Mouse (Mus musculus): Measurements from ENCODE around the gene Ets2. TPM values are rescaled to one million over a fixed set of nuclear protein-coding genes. Genes with fewer than 3 reads are reported as not detected.

The Ets2 gene
- polyA plus RNA-seq, 1 experiment from 2014 or later, result 47.9 TPM

DNA sequence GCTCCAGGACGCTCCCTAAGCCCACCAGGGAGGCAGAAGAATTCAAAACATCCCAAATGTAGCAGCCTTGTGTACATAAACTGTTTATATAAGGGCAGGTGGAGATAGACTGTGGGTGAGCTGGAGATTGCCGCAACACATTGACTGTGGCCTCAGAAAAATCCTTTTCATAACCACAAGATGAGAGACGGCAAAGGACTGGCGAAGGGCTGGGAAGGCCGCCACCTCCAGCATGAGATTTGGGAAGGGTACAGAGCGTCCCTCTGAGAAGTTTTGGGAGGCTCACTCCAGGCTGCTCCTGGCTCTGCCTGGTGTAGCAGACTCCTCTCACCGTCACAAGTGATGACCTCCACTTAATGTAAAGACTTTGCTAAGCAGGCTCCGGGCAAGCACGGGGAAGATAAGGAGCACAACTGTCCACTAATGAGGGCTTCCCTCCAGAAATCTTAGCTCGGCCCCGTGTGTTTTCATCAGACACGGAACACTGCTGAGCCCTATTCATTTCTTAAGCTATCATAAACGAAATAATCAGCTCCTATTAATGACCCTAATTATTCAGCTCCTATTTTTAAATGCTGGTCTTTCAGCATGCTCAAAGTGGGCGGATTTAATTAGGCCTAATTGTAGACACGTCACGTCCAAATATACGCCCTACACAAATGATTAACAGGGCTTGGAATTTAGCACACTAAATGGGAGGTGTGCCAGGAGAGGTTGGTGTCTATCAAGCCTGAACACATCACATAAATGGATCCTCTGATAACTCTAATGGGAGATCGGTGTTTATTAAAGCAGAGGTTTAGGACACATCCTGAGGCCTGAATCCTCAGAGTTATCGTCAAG is 33.5 kb upstream of the Ets2 start:
- no peaks in the 10 kb centered on the region for H3K9me3 ChIP-seq (replicated peaks)
- no peak overlapping the region for H3K4me2 ChIP-seq (replicated peaks)
- ATAC-seq (ENCODE audit: low FRiP score), result no peak
- H3K27ac ChIP-seq, result no peak overlapping the region
- H3K9ac ChIP-seq, result no peak overlapping the region
- H3K27me3 ChIP-seq, result no peaks in the 10 kb centered on the region
- 59% methylated on average over 19 of the region's 19 CpGs for whole genome bisulfite sequencing
- H3K4me1 ChIP-seq, result 0 out of 2 replicates have a peak, but pooled peaks cover 3% of the 10 kb centered on the region
- H3K4me3 ChIP-seq, result no peak overlapping the region
- H3K36me3 ChIP-seq, result no peaks in the 10 kb centered on the region

DNA sequence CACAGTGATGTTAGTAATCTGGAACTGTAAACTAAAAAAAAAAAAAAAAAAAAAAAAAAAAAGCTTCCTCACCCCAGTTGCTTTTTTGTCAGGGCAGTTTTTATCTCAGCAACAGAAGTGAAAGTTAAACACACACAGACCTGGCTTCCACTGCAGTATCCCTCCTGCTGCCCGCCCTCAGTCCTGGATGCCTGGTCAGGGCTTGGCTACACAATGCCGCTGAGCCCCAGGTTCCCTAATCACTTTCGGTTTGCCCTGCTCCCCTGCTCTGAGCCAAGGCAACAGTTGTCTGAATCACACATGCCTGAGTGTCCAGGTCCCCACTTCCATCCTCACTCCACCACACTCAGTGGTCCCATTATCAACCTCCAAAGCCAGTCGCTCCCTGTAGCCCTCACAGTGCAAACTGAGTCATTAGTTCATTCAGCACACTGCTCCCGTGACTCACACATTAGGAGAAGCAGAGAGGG is 27.4 kb upstream of the Ets2 start:
- Histone ChIP-seq H3K36me3 (no peaks in the 10 kb centered on the region), H3K9me3 (replicated peaks) (no peaks in the 10 kb centered on the region), H3K27ac (no peak overlapping the region), H3K4me3 (no peak overlapping the region), H3K27me3 (no peaks in the 10 kb centered on the region), H3K4me1 (no peaks in the 10 kb centered on the region), H3K9ac (no peak overlapping the region), H3K4me2 (replicated peaks) (no peak overlapping the region)
- 52% methylated on average over 5 of the region's 5 CpGs for WGBS
- ATAC-seq (ENCODE audit: low FRiP score), result no peak

DNA sequence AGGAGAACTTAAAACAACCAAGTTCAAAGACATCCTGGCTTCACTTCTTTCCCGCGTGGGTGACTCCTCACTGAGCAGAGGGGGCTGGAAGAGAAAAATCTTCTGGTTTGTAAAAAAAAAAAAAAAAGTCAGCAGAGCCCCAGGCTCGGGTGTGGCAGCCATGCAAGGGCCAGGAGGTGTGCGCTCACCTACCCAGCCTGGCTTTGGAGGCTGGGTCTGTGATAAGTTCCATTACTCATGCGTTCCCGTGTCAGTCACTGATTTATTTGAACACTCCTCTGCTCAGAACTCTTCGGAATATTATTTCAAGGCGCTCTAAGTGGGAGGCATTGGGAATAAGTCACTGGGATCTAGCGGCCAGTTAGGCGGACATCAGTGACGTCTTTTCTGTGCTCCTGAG is 26.7 kb upstream of the Ets2 start:
- 70% methylated on average over 11 of the region's 11 CpGs for WGBS
- no peak overlapping the region for H3K9ac ChIP-seq
- no peak for ATAC-seq (ENCODE audit: low FRiP score)
- no peak overlapping the region for H3K27ac ChIP-seq
- no peak overlapping the region for H3K4me2 ChIP-seq (replicated peaks)
- H3K27me3 ChIP-seq, result 0 out of 2 replicates have a peak, but pooled peaks cover 2% of the 10 kb centered on the region
- H3K4me3 ChIP-seq, result no peak overlapping the region
- no peaks in the 10 kb centered on the region for H3K9me3 ChIP-seq (replicated peaks)
- H3K4me1 ChIP-seq, result no peaks in the 10 kb centered on the region
- no peaks in the 10 kb centered on the region for H3K36me3 ChIP-seq

DNA sequence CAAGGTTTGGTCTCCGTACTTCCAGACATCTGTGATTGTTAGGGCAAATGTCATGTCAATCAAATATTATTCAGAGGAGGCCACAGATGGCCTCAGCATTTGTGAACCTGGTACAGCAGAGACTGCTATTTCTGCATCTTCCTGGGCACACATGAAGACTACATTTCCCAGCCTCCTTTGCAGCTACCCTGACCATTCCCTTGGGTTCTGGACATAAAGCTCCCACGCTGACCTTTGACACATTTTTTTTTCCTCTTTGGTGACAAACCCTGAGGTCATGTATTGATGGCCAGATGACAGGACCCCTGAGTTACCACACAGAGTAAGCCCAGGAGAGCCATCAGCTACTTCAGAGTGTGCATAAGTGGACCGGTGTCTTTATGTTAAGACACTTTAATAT is 25.2 kb upstream of the Ets2 start:
- H3K27me3 ChIP-seq, result 0 out of 2 replicates have a peak, but pooled peaks cover 2% of the 10 kb centered on the region

DNA sequence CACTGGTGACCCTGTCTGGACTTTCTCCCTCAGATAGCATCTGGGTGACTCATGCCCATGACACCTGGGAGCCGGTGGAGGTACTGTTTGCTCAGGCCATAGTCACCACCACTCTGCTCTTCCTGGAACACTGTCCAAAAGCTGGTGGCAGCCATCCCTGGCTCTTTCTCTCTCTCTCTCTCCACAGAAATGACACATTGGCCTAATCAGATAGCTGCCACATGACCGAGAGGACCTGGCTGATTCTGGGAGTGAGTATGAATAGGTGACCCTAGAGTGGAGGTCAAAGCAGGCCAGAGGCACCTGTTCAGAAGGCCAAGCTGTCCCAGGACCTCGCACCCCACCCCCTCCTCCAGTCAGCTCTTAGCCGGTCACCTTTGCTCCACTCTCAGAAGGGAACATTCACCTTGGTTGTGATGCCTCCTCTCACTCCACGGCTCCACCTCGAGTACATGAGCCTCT is 19.4 kb upstream of the Ets2 start:
- no peak overlapping the region for H3K9ac ChIP-seq
- H3K4me1 ChIP-seq, result peaks cover 5% of the 10 kb centered on the region; the same call in 1 of the 2 replicates
- H3K4me3 ChIP-seq, result no peak overlapping the region
- 0 out of 2 replicates have a peak, but pooled peaks cover 2% of the 10 kb centered on the region for H3K27me3 ChIP-seq
- no peak for ATAC-seq (ENCODE audit: low FRiP score)
- 89% methylated on average over 6 of the region's 6 CpGs for WGBS
- no peaks in the 10 kb centered on the region for H3K9me3 ChIP-seq (replicated peaks)
- no peaks in the 10 kb centered on the region for H3K36me3 ChIP-seq
- H3K27ac ChIP-seq, result no peak overlapping the region
- H3K4me2 ChIP-seq (replicated peaks), result no peak overlapping the region

More for the DNA sequence above, 25.2 kb upstream of the Ets2 start:
- Histone ChIP-seq H3K4me1 (no peaks in the 10 kb centered on the region), H3K9ac (no peak overlapping the region), H3K9me3 (replicated peaks) (no peaks in the 10 kb centered on the region), H3K4me3 (no peak overlapping the region), H3K4me2 (replicated peaks) (no peak overlapping the region), H3K27ac (no peak overlapping the region), H3K36me3 (no peaks in the 10 kb centered on the region)
- WGBS, result 66% methylated on average over 3 of the region's 3 CpGs
- no peak for ATAC-seq (ENCODE audit: low FRiP score)

DNA sequence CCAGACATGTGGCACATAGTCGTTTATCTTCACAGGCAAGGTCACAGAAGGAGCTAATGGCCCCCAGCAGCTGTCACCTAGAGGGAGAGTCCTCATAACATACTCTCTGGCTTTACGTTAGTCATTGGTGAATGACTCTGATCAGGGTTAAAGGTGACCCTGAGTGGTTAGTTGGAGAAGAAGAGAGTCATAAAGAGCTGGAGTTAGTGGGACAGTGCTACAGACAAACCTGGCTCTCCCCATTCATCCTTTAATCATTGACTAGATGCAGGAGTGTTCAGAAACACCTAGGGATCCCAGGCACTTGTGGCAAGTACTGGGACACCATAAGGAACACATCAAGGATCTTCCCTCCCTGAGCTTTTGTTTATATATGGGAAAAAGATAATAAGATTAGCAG is 16.1 kb upstream of the Ets2 start:
- Histone ChIP-seq H3K4me2 (replicated peaks) (no peak overlapping the region), H3K36me3 (no peaks in the 10 kb centered on the region), H3K4me1 (peaks cover 5% of the 10 kb centered on the region; the same call in 1 of the 2 replicates), H3K4me3 (no peak overlapping the region), H3K27me3 (no peaks in the 10 kb centered on the region), H3K9me3 (replicated peaks) (no peaks in the 10 kb centered on the region), H3K9ac (no peak overlapping the region), H3K27ac (peak overlapping the region; percentile 23; the same call in 1 of the 2 replicates)
- WGBS, result 47% methylated on average over 2 of the region's 2 CpGs
- no peak for ATAC-seq (ENCODE audit: low FRiP score)

DNA sequence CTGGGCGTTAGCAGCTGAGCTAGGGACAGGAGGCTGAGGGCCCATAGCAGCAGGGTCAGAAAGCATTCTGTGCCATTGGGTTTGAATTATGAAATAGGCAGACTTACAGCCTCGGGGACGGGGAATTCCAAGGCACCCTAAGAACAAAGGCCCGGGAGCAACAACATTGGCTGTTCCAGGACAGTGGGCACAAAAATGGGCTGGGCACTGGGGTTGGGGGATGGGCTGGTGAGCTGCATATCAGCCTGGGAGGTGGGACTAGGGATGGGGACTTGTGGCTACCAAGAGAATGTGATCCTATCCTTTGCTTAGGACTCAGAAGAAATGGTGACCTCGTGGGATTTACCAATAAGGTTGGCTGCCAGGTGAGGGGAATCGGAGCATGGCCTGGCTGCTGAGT is 15.6 kb upstream of the Ets2 start:
- 68% methylated on average over 6 of the region's 6 CpGs for WGBS
- Histone ChIP-seq H3K4me3 (no peak overlapping the region), H3K36me3 (no peaks in the 10 kb centered on the region), H3K4me2 (replicated peaks) (no peak overlapping the region), H3K27me3 (no peaks in the 10 kb centered on the region), H3K9ac (no peak overlapping the region), H3K9me3 (replicated peaks) (no peaks in the 10 kb centered on the region), H3K4me1 (peaks cover 5% of the 10 kb centered on the region; the same call in 1 of the 2 replicates), H3K27ac (no peak overlapping the region)
- no peak for ATAC-seq (ENCODE audit: low FRiP score)

DNA sequence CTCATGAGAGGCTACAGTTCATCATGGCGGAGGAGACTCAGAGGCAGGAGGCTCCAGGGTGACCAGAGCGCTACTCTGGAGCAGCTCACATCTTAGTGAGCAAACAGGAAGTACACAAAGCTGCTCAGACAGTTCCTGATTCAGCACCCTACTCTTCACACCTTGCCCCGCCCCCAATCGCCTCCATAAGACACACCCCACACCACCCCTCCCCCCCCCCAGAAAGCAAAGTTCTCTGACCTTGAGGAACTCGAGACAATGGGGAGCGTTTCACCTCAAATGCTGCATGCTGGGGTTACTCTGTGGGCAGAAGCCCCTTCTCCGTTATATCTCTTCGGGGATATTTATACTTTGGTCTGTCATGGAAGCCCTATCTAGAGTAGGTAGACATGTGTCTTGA is 15.0 kb upstream of the Ets2 start:
- peaks cover 5% of the 10 kb centered on the region; the same call in 1 of the 2 replicates for H3K4me1 ChIP-seq
- no peak overlapping the region for H3K9ac ChIP-seq
- 91% methylated on average over 8 of the region's 8 CpGs for WGBS
- H3K36me3 ChIP-seq, result no peaks in the 10 kb centered on the region
- H3K9me3 ChIP-seq (replicated peaks), result no peaks in the 10 kb centered on the region
- ATAC-seq (ENCODE audit: low FRiP score), result no peak
- no peaks in the 10 kb centered on the region for H3K27me3 ChIP-seq
- no peak overlapping the region for H3K4me2 ChIP-seq (replicated peaks)
- no peak overlapping the region for H3K4me3 ChIP-seq
- H3K27ac ChIP-seq, result no peak overlapping the region

DNA sequence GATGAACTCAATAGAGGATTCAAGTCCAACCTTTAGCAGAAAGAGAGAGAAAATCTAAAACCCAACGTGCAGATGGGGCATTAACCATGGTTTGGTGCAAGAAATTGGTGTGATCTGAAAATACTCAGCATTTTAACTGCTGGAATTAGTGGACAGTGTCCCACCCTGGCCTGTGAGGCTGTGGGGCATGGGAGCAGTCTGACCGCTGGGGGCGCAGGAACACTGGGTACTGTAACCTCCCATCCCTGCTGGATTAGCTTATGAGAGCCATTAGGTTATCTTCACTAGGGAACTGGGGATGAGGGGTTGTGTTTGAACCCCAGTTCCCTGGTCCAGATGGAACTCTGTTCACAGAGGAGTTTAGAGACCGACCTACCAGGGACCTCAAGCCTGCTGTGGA is 13.9 kb upstream of the Ets2 start:
- ATAC-seq (ENCODE audit: low FRiP score), result no peak
- 76% methylated on average over 4 of the region's 4 CpGs for WGBS
- no peaks in the 10 kb centered on the region for H3K36me3 ChIP-seq

DNA sequence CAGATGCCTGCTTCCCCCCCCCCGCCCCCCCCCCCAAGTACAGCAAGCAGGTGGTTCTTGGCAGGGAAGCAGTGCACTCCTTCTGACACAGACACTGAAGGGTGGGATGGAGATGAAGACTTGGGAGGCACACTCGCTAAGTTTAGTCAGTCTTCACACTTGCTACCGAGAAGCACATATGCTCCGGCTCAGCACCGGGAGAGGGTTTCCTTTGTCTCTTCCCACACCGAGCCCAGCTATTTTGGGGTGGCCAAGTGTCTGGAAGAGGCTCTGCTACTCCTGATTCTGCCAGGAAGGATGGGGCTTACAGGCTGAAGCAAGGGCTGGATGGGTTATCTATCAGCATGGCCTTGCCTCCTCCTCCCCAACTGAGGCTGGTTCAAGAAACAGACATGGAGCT is 5.3 kb upstream of the Ets2 start:
- Histone ChIP-seq H3K9me3 (replicated peaks) (no peaks in the 10 kb centered on the region), H3K27ac (no peak overlapping the region)

More for the DNA sequence above, 13.9 kb upstream of the Ets2 start:
- peaks cover 5% of the 10 kb centered on the region; the same call in 1 of the 2 replicates for H3K4me1 ChIP-seq
- no peak overlapping the region for H3K4me2 ChIP-seq (replicated peaks)
- H3K27ac ChIP-seq, result no peak overlapping the region
- H3K9me3 ChIP-seq (replicated peaks), result no peaks in the 10 kb centered on the region
- H3K4me3 ChIP-seq, result no peak overlapping the region
- H3K9ac ChIP-seq, result no peak overlapping the region
- no peaks in the 10 kb centered on the region for H3K27me3 ChIP-seq

DNA sequence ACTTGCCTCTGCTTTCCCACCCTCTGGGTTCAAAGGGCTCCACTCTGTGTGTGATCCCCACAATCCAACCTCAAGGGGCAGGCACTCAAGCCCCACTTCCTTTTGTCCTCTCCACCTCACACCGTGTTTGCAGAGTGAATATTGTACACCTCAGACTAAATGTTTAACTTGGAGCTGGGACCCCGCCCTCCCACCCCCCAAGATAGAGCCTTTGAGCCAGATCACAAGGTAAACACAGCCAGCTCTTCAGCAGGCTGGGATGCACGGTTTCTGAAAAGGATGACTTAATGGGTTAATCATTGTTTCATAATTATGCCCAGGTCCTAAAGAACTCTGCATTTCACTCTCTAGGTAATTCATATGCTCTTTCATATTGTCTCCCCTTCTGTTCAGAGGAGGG is 2.2 kb upstream of the Ets2 start:
- H3K4me1 ChIP-seq, result peaks cover 21% of the 10 kb centered on the region
- no peak overlapping the region for H3K27ac ChIP-seq
- no peak overlapping the region for H3K9ac ChIP-seq
- no peak overlapping the region for H3K4me3 ChIP-seq
- ATAC-seq (ENCODE audit: low FRiP score), result no peak
- no peaks in the 10 kb centered on the region for H3K27me3 ChIP-seq
- no peak overlapping the region for H3K4me2 ChIP-seq (replicated peaks)
- H3K9me3 ChIP-seq (replicated peaks), result no peaks in the 10 kb centered on the region
- WGBS, result 69% methylated on average over 3 of the region's 3 CpGs
- no peaks in the 10 kb centered on the region for H3K36me3 ChIP-seq

More for the DNA sequence above, 5.3 kb upstream of the Ets2 start:
- H3K4me2 ChIP-seq (replicated peaks), result no peak overlapping the region
- H3K9ac ChIP-seq, result no peak overlapping the region
- no peaks in the 10 kb centered on the region for H3K36me3 ChIP-seq
- peaks cover 11% of the 10 kb centered on the region for H3K4me1 ChIP-seq
- ATAC-seq (ENCODE audit: low FRiP score), result no peak
- WGBS, result 52% methylated on average over 6 of the region's 6 CpGs
- no peaks in the 10 kb centered on the region for H3K27me3 ChIP-seq
- H3K4me3 ChIP-seq, result no peak overlapping the region

DNA sequence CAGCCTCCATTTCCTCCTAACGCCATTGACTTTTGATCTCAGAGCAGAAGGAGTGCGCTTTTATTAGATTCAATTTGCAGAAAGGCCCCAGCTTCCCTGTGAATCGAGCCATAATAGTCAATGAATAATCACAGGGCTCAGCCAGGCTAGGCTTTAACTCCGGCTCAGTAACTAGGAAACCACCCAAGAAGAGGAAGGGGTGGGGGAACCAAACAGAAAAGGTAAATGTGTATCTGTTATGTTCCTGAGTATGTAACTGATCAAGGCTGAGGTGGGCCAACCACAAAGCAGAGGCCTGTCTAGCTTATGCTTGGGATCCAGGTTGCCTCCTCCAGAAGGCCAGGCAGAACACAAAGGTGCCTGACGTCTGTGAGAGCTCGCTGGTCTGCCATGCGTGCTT is 1.7 kb upstream of the Ets2 start:
- ATAC-seq (ENCODE audit: low FRiP score), result no peak
- peaks cover 21% of the 10 kb centered on the region for H3K4me1 ChIP-seq
- no peaks in the 10 kb centered on the region for H3K9me3 ChIP-seq (replicated peaks)
- H3K4me2 ChIP-seq (replicated peaks), result no peak overlapping the region
- H3K9ac ChIP-seq, result no peak overlapping the region
- no peaks in the 10 kb centered on the region for H3K36me3 ChIP-seq
- no peaks in the 10 kb centered on the region for H3K27me3 ChIP-seq
- 69% methylated on average over 7 of the region's 7 CpGs for WGBS
- no peak overlapping the region for H3K4me3 ChIP-seq
- no peak overlapping the region for H3K27ac ChIP-seq

Data from hindbrain, embryonic 12.5 days (tissue).